Mouse (Mus musculus): Measurements from ENCODE around the gene Fthl17c. TPM values are rescaled to one million over a fixed set of nuclear protein-coding genes. Genes with fewer than 3 reads are reported as not detected.
"Not testable (repeated sequence)": the region's sequence is repeated elsewhere in the genome, so short reads cannot be mapped to it uniquely, and the experiment has no call there.

Gene Fthl17c
- not detected in 2 replicates for polyA plus RNA-seq (2014; fragmentation: Nextera tagmentation; extraction: Ambion mirVana)

DNA sequence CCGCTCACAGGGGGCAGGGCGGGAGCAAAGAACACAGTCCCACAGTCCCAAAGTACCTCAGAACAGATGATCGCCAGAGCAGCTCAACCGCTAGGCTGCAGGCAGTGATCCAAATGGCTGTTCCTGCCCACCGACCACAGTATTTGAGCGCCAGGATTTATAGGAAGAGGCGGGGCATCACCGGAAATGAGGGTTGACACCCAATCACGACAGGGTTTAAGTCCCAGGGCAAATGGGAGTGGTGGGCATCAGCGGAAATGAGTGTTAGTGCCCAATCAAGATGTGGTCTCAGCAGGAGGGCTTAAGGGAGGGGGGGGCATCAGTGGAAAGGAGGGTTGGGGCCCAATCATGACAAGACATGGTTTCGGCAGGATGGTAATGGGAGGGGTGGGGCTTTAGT, at the start of gene Fthl17c:
Gene Fthl17c (minus strand): TSS at position 101 of the 400 bp plus-strand sequence.
- WGBS: no CpG with 5 or more reads among the region's 11 CpGs
- ATAC-seq (ENCODE audit: low read depth); H3K4me2 ChIP-seq (ENCODE audit: low read depth, low read length): not testable (repeated sequence)

DNA sequence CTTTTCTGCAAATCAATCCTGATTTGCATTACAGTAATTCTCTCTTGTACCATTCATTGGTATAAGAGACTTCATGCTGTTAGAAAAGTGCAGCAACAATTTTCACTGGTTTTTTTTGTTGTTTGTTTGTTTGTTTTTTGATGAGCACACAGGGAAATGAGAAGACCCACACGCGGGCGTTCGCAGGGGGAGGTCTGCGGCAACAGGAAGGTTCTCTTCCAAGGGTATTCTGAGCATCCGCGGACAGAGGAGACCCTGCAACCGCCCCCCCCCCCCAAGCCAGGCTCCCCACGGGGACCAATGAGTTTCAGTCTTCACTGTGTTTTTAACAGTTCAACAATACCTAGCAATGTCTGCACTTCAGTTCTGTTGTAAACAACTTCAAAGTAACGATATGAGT, 43.1 kb upstream of the Fthl17c start:
- H3K4me1 ChIP-seq (ENCODE audit: control insufficient read depth, insufficient read depth, low read length): no peaks in the 10 kb centered on the region
- ATAC-seq (ENCODE audit: low read depth): no peak
- WGBS: 58% methylated on average over 10 of the region's 10 CpGs
- H3K4me3 ChIP-seq (ENCODE audit: low read depth, low read length): no peak overlapping the region
- no peaks in the 10 kb centered on the region for H3K36me3 ChIP-seq (ENCODE audit: control insufficient read depth, insufficient read depth, low read length)
- H3K27me3 ChIP-seq (ENCODE audit: control insufficient read depth, insufficient read depth, low read length): no peaks in the 10 kb centered on the region
- no peaks in the 10 kb centered on the region for H3K9me3 ChIP-seq (ENCODE audit: control insufficient read depth, low read length)
- H3K9ac ChIP-seq (replicated peaks; ENCODE audit: low read depth, low read length): no peak overlapping the region
- no peak overlapping the region for H3K27ac ChIP-seq (ENCODE audit: low read depth, low read length)
- no peak overlapping the region for H3K4me2 ChIP-seq (ENCODE audit: low read depth, low read length)

More for the DNA sequence above, at the start of gene Fthl17c:
- H3K4me3 ChIP-seq (ENCODE audit: low read depth, low read length); H3K4me1 ChIP-seq (ENCODE audit: control insufficient read depth, insufficient read depth, low read length); H3K9me3 ChIP-seq (ENCODE audit: control insufficient read depth, low read length); H3K9ac ChIP-seq (replicated peaks; ENCODE audit: low read depth, low read length); H3K27ac ChIP-seq (ENCODE audit: low read depth, low read length); H3K36me3 ChIP-seq (ENCODE audit: control insufficient read depth, insufficient read depth, low read length); H3K27me3 ChIP-seq (ENCODE audit: control insufficient read depth, insufficient read depth, low read length): not testable (repeated sequence)

DNA sequence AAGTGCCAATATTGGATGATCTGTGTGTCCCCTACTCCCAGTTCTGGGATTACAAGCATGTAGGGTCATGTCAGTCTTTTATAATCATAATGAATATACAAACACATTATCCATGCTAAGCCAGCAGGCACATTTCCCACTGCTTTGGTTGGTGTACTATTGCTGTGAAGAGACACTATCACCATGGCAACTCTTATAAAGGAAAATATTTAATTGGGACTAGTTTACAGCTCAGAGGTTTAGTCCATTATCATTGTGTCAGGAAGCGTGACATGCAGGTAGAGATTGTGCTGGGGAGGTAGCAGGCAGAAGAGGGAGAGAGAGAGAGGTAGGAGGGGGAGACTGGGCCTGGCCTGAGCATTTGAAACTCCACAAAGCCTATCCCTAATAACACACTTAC, 39.7 kb upstream of the Fthl17c start:
- no peak for ATAC-seq (ENCODE audit: low read depth)
- Histone ChIP-seq H3K27ac (ENCODE audit: low read depth, low read length) (no peak overlapping the region), H3K4me1 (ENCODE audit: control insufficient read depth, insufficient read depth, low read length) (no peaks in the 10 kb centered on the region), H3K27me3 (ENCODE audit: control insufficient read depth, insufficient read depth, low read length) (no peaks in the 10 kb centered on the region), H3K4me2 (ENCODE audit: low read depth, low read length) (no peak overlapping the region), H3K4me3 (ENCODE audit: low read depth, low read length) (no peak overlapping the region), H3K9me3 (ENCODE audit: control insufficient read depth, low read length) (no peaks in the 10 kb centered on the region), H3K9ac (replicated peaks; ENCODE audit: low read depth, low read length) (no peak overlapping the region), H3K36me3 (ENCODE audit: control insufficient read depth, insufficient read depth, low read length) (no peaks in the 10 kb centered on the region)
- WGBS: 41% methylated on average over 1 of the region's 1 CpGs

DNA sequence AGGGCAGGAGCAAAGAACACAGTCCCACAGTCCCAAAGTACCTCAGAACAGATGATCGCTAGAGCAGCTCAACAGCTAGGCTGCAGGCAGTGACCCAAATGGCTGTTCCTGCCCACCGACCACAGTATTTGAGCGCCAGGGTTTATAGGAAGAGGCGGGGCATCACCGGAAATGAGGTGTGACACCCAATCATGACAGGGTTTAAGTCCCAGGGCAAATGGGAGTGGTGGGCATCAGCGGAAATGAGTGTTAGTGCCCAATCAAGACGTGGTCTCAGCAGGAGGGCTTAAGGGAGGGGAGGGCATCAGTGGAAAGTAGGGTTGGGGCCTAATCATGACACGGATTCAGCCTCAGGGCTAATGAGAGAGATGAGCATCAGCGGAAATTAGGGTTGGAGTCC, 10.3 kb upstream of the Fthl17c start, which contains the start of gene Fthl17d:
Gene Fthl17d (minus strand): TSS at position 101 of the 400 bp plus-strand sequence.
- H3K4me2 ChIP-seq (ENCODE audit: low read depth, low read length); ATAC-seq (ENCODE audit: low read depth): not testable (repeated sequence)

DNA sequence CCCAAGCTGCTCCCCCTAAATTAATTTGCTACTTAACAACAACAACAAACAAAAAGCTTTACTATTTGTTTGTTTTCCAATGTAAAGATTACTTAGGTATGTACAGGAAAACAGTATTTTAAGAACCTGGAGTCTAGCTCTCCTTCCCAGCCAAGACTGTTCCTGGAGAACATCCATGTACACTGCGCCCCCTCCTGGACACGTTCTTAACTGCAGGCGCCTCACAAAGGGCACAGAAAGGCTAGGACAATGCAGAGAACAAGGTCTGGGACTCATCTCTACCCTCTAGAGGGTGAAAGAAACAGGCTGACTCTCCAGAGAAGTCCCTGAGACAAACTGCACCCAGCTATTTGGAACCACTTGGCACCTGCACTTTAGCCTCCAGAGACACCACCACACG, 11.7 kb downstream of the Fthl17c start:
- not testable (repeated sequence) for H3K9me3 ChIP-seq (ENCODE audit: control insufficient read depth, low read length); H3K4me1 ChIP-seq (ENCODE audit: control insufficient read depth, insufficient read depth, low read length); H3K4me2 ChIP-seq (ENCODE audit: low read depth, low read length); H3K36me3 ChIP-seq (ENCODE audit: control insufficient read depth, insufficient read depth, low read length); H3K9ac ChIP-seq (replicated peaks; ENCODE audit: low read depth, low read length); H3K27me3 ChIP-seq (ENCODE audit: control insufficient read depth, insufficient read depth, low read length); ATAC-seq (ENCODE audit: low read depth); H3K27ac ChIP-seq (ENCODE audit: low read depth, low read length); H3K4me3 ChIP-seq (ENCODE audit: low read depth, low read length)
- WGBS: 43% methylated on average over 4 of the region's 4 CpGs

More for the DNA sequence above, 10.3 kb upstream of the Fthl17c start, which contains the start of gene Fthl17d:
- H3K9me3 ChIP-seq (ENCODE audit: control insufficient read depth, low read length); H3K36me3 ChIP-seq (ENCODE audit: control insufficient read depth, insufficient read depth, low read length); H3K4me3 ChIP-seq (ENCODE audit: low read depth, low read length); H3K27ac ChIP-seq (ENCODE audit: low read depth, low read length); H3K4me1 ChIP-seq (ENCODE audit: control insufficient read depth, insufficient read depth, low read length); H3K27me3 ChIP-seq (ENCODE audit: control insufficient read depth, insufficient read depth, low read length); H3K9ac ChIP-seq (replicated peaks; ENCODE audit: low read depth, low read length): not testable (repeated sequence)
- WGBS: no CpG with 5 or more reads among the region's 9 CpGs

DNA sequence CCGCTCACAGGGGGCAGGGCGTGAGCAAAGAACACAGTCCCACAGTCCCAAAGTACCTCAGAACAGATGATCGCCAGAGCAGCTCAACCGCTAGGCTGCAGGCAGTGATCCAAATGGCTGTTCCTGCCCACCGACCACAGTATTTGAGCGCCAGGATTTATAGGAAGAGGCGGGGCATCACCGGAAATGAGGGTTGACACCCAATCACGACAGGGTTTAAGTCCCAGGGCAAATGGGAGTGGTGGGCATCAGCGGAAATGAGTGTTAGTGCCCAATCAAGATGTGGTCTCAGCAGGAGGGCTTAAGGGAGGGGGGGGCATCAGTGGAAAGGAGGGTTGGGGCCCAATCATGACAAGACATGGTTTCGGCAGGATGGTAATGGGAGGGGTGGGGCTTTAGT, 13.5 kb downstream of the Fthl17c start, which contains the start of gene Fthl17b:
Gene Fthl17b (minus strand): TSS at position 101 of the 400 bp plus-strand sequence.
- H3K4me2 ChIP-seq (ENCODE audit: low read depth, low read length); ATAC-seq (ENCODE audit: low read depth); H3K9ac ChIP-seq (replicated peaks; ENCODE audit: low read depth, low read length); H3K4me1 ChIP-seq (ENCODE audit: control insufficient read depth, insufficient read depth, low read length); H3K27me3 ChIP-seq (ENCODE audit: control insufficient read depth, insufficient read depth, low read length); H3K27ac ChIP-seq (ENCODE audit: low read depth, low read length); H3K36me3 ChIP-seq (ENCODE audit: control insufficient read depth, insufficient read depth, low read length); H3K9me3 ChIP-seq (ENCODE audit: control insufficient read depth, low read length); H3K4me3 ChIP-seq (ENCODE audit: low read depth, low read length): not testable (repeated sequence)
- 93% methylated on average over 4 of the region's 11 CpGs for WGBS

DNA sequence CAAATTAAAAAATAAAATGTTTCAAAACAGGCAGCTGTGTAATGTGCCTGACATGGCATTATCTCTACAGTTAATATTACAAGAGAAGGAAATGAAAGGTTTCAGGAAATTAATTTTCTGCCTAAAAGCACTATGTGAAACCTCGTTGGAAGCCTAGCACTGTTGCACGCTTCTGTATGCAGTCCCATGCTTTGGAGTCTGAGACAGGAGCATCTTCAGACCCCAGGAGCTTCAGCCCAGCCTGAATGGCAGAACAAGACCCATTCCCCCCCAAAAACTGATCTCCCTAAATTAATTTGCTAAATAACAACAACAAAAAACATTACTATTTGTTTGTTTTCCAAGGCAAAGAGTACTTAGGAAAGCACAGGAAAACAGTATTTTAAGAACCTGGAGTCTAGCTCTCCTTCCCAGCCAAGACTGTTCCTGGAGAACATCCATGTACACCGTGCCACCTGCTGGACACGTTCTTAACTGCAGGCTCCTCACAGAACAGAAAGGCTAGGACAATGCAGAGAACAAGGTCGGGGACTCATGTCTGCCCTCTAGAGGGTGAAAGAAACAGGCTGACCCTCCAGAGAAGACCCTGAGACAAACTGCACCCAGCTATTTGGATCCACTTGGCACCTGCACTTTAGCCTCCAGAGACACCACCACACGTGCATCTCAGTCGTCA, 28.1 kb downstream of the Fthl17c start:
- not testable (repeated sequence) for H3K27ac ChIP-seq (ENCODE audit: low read depth, low read length); H3K4me1 ChIP-seq (ENCODE audit: control insufficient read depth, insufficient read depth, low read length); H3K27me3 ChIP-seq (ENCODE audit: control insufficient read depth, insufficient read depth, low read length); H3K4me2 ChIP-seq (ENCODE audit: low read depth, low read length); H3K9me3 ChIP-seq (ENCODE audit: control insufficient read depth, low read length); H3K9ac ChIP-seq (replicated peaks; ENCODE audit: low read depth, low read length); H3K36me3 ChIP-seq (ENCODE audit: control insufficient read depth, insufficient read depth, low read length); H3K4me3 ChIP-seq (ENCODE audit: low read depth, low read length)
- 15% methylated on average over 7 of the region's 7 CpGs for WGBS
- ATAC-seq (ENCODE audit: low read depth): peak; percentile 90

DNA sequence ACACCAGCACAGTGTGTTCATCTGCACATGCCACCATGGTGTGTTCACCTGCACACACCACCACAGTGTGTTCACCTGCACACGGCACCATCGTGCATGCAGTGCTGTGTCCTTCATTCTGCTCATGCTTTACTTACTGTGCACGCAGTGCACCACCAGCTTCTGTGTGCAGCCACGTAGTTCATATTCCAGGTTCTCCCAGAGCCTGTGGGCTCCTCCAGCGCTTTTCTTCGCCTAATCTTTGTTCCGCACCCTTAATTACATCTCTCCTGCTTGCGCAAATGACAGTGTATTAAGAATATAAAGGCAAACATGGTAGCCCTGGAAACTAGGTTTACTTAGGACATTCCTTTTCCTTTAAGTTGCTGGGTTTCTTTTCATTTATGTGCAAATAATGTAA, 32.3 kb downstream of the Fthl17c start:
- no peak for ATAC-seq (ENCODE audit: low read depth)
- H3K27ac ChIP-seq (ENCODE audit: low read depth, low read length): no peak overlapping the region

DNA sequence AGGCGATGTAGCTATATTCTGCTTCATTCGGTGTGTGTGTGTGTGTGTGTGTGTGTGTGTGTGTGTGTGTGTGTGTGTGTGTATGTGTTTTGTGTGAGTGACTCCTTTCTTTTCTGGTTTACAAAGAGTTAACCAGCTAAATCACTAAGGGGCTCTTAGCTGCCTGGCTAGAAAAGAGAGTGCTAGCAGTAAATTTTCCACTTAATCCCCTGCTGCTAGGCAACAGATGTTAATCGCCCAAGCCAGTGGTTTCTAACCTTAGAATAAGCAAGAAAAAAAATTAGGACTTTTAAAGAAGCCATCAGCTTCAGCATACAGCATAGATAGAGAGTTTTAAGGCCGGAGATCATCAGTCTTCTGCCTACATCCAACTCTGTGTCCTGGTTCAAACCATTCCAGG, 49.1 kb downstream of the Fthl17c start:
- Histone ChIP-seq H3K9ac (replicated peaks; ENCODE audit: low read depth, low read length) (no peak overlapping the region), H3K4me1 (ENCODE audit: control insufficient read depth, insufficient read depth, low read length) (no peaks in the 10 kb centered on the region), H3K4me2 (ENCODE audit: low read depth, low read length) (no peak overlapping the region), H3K27ac (ENCODE audit: low read depth, low read length) (no peak overlapping the region), H3K36me3 (ENCODE audit: control insufficient read depth, insufficient read depth, low read length) (no peaks in the 10 kb centered on the region), H3K9me3 (ENCODE audit: control insufficient read depth, low read length) (no peaks in the 10 kb centered on the region), H3K4me3 (ENCODE audit: low read depth, low read length) (no peak overlapping the region), H3K27me3 (ENCODE audit: control insufficient read depth, insufficient read depth, low read length) (no peaks in the 10 kb centered on the region)
- peak; percentile 49 for ATAC-seq (ENCODE audit: low read depth)
- 21% methylated on average over 4 of the region's 4 CpGs for WGBS

More for the DNA sequence above, 32.3 kb downstream of the Fthl17c start:
- no peaks in the 10 kb centered on the region for H3K27me3 ChIP-seq (ENCODE audit: control insufficient read depth, insufficient read depth, low read length)
- no peak overlapping the region for H3K4me2 ChIP-seq (ENCODE audit: low read depth, low read length)
- H3K9me3 ChIP-seq (ENCODE audit: control insufficient read depth, low read length): no peaks in the 10 kb centered on the region
- H3K4me1 ChIP-seq (ENCODE audit: control insufficient read depth, insufficient read depth, low read length): no peaks in the 10 kb centered on the region
- WGBS: 82% methylated on average over 8 of the region's 8 CpGs
- no peaks in the 10 kb centered on the region for H3K36me3 ChIP-seq (ENCODE audit: control insufficient read depth, insufficient read depth, low read length)
- no peak overlapping the region for H3K9ac ChIP-seq (replicated peaks; ENCODE audit: low read depth, low read length)
- H3K4me3 ChIP-seq (ENCODE audit: low read depth, low read length): no peak overlapping the region

Data from neural tube, embryonic 14.5 days (tissue).